Mouse (Mus musculus): ENCODE results near the gene Olfr18.
"Not testable (repeated sequence)": the region's sequence is repeated elsewhere in the genome, so short reads cannot be mapped to it uniquely, and the experiment has no call there.

The Olfr18 gene

GRCm38 (mm10) chr9:20335994-20336393, at the start of gene Olfr18:
TSS of gene Olfr18 (minus strand) at chr9:20336094.
- DNase-seq (ENCODE audit: extremely low spot score, low spot score), result no peak

DNA sequence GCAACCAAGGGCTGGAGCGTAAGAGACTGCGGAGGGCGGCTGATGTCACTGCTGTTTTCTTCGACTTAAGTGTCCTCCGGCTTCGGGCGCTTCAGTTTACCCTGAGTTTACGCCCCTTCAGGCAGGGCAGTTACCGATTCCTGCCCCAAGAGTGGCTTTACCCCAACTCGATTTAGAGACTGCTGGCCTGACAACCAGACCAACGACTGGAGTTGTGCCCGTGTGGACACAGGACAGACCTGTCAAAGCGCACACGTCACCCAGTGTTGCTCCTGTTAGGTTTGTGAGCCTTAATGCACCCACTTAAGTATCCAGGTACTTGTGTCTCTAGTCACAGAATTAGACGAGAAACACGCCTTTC, 49.4 kb upstream of the Olfr18 start:
- no peak for DNase-seq (ENCODE audit: extremely low spot score, low spot score)

- DNase-seq (ENCODE audit: extremely low spot score, low spot score), result peak; percentile 97
Observed at GRCm38 (mm10) chr9:20384532-20385342, 48.8 kb upstream of the Olfr18 start, which contains the start of gene Zfp560. TSS of gene Zfp560 (minus strand) at chr9:20385177.

GRCm38 (mm10) chr9:20383659-20384058, 47.8 kb upstream of the Olfr18 start:
- DNase-seq (ENCODE audit: extremely low spot score, low spot score), result no peak

- no peak for DNase-seq (ENCODE audit: extremely low spot score, low spot score)
Observed at GRCm38 (mm10) chr9:20374712-20375111, 38.8 kb upstream of the Olfr18 start.

- no peak for DNase-seq (ENCODE audit: extremely low spot score, low spot score)
Observed at GRCm38 (mm10) chr9:20367311-20367710, 31.4 kb upstream of the Olfr18 start.

GRCm38 (mm10) chr9:20348501-20348900, 12.6 kb upstream of the Olfr18 start:
- no peak for DNase-seq (ENCODE audit: extremely low spot score, low spot score)

- DNase-seq (ENCODE audit: extremely low spot score, low spot score), result no peak
Observed at GRCm38 (mm10) chr9:20298232-20298631, 37.7 kb downstream of the Olfr18 start, which contains the start of gene Olfr873. TSS of gene Olfr873 (plus strand) at chr9:20298532.

DNA sequence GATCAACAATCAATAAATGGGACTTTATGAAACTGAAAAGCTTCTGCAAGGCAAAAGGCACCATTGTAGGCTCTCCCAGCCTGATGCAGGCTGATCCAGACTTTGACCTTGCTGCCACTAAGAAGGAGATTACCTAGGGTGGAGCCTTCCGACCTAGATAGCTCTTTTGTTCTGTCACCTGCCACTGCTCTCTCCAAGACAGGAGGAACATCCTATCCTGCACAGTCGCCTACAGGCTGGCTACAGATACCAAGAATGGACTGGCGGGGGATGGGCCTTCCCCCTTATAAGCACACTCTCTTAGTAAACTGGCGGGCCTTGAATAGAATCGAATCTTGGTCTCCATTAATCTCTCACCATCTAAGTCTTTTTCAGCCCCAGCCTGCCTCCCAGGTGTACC, 40.3 kb downstream of the Olfr18 start:
- not testable (repeated sequence) for DNase-seq (ENCODE audit: extremely low spot score, low spot score)

- no peak for DNase-seq (ENCODE audit: extremely low spot score, low spot score)
Observed at GRCm38 (mm10) chr9:20282051-20282450, 53.8 kb downstream of the Olfr18 start, which contains the start of gene Olfr39. TSS of gene Olfr39 (plus strand) at chr9:20282351.
